Mouse (Mus musculus) ovary, adult 18-20 months (tissue): Measurements from ENCODE around the gene Gm5294.

Source experiments
- DNase-seq: peaks from one replicate; pipeline ENCODE4 v3.0.0; 2022; ENCODE audit warnings: low spot score, mixed read lengths

The Gm5294 gene

GRCm38 (mm10) chr5:138819780-138820179, at the start of gene Gm5294:
Gene Gm5294, plus strand, starts transcription at chr5:138820080.
- no peak for DNase-seq

- no peak for DNase-seq
Observed at GRCm38 (mm10) chr5:138775096-138775495, 44.8 kb upstream of the Gm5294 start.

GRCm38 (mm10) chr5:138776346-138776745, 43.5 kb upstream of the Gm5294 start:
- DNase-seq, result no peak

- no peak for DNase-seq
Observed at GRCm38 (mm10) chr5:138778731-138779463, 41.0 kb upstream of the Gm5294 start.

GRCm38 (mm10) chr5:138779655-138780054, 40.2 kb upstream of the Gm5294 start:
- DNase-seq, result no peak

- no peak for DNase-seq
Observed at GRCm38 (mm10) chr5:138782697-138783096, 37.2 kb upstream of the Gm5294 start.

- no peak for DNase-seq
Observed at GRCm38 (mm10) chr5:138783181-138783580, 36.7 kb upstream of the Gm5294 start.

GRCm38 (mm10) chr5:138785986-138786515, 33.8 kb upstream of the Gm5294 start:
- DNase-seq, result no peak

- DNase-seq, result no peak
Observed at GRCm38 (mm10) chr5:138787648-138788047, 32.2 kb upstream of the Gm5294 start.

GRCm38 (mm10) chr5:138788481-138789211, 31.2 kb upstream of the Gm5294 start:
- peak; percentile 19 for DNase-seq

- DNase-seq, result no peak
Observed at GRCm38 (mm10) chr5:138790954-138791480, 28.9 kb upstream of the Gm5294 start.

GRCm38 (mm10) chr5:138801588-138802116, 18.2 kb upstream of the Gm5294 start:
- no peak for DNase-seq

- DNase-seq, result no peak
Observed at GRCm38 (mm10) chr5:138804286-138804685, 15.6 kb upstream of the Gm5294 start.

GRCm38 (mm10) chr5:138809767-138810166, 10.1 kb upstream of the Gm5294 start:
- DNase-seq, result peak; percentile 27

GRCm38 (mm10) chr5:138820717-138821332, 945 bp downstream of the Gm5294 start:
- no peak for DNase-seq

- DNase-seq, result no peak
Observed at GRCm38 (mm10) chr5:138825090-138825489, 5.2 kb downstream of the Gm5294 start.

- DNase-seq, result peak; percentile 73
Observed at GRCm38 (mm10) chr5:138833406-138833805, 13.5 kb downstream of the Gm5294 start.

- no peak for DNase-seq
Observed at GRCm38 (mm10) chr5:138834910-138835309, 15.0 kb downstream of the Gm5294 start.

GRCm38 (mm10) chr5:138840981-138841380, 21.1 kb downstream of the Gm5294 start:
- no peak for DNase-seq

GRCm38 (mm10) chr5:138843168-138843824, 23.4 kb downstream of the Gm5294 start:
- peak; percentile 53 for DNase-seq

- DNase-seq, result peak; percentile 83
Observed at GRCm38 (mm10) chr5:138846506-138846905, 26.6 kb downstream of the Gm5294 start.

GRCm38 (mm10) chr5:138848102-138848501, 28.2 kb downstream of the Gm5294 start:
- peak; percentile 68 for DNase-seq
